In the genomic region with DNA sequence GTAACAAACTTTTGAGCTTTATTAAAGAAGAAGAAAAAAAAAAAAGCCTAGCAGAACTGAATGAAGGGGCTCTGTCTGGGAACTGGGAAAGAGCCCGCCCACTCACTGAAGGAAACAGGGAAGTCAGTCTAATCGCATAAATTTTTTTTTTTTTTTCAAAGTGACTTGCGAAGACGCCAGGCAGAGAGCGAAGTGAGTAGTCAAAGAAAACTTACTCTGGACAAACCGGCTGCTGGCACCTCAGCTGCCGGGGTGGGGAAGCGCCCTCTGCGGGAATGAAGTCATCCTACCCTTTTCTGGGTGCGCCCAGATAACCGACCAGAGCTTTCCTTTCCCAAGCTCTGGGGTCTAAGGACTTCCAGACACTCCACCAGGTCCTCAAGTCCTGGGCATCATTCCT, we compare ENCODE assay signal across 8 mouse cellular contexts. TPM values are rescaled to one million over a fixed set of nuclear protein-coding genes. Genes with fewer than 3 reads are reported as not detected.
A peak's percentile ranks its signal among the peaks of the same experiment; 100 is the strongest.
DNase-seq lines count a peak whose midpoint lies in the region; TF ChIP-seq lines count a peak whose summit lies in the region.

No protein-coding gene starts in this region.

- H3K4me1 ChIP-seq in kidney, adult 2 months (ENCODE audit: control insufficient read depth, insufficient read depth, low read length) = 0 out of 2 replicates have a peak, but pooled peaks cover 3% of the 10 kb centered on the region
- H3K4me1 ChIP-seq in lung, adult 2 months (ENCODE audit: control insufficient read depth, insufficient read depth, low read length) = peaks cover 12% of the 10 kb centered on the region; the same call in 1 of the 2 replicates
- H3K4me1 ChIP-seq in olfactory bulb, adult 2 months (ENCODE audit: control insufficient read depth, insufficient read depth, low read length) = peaks cover 8% of the 10 kb centered on the region

- intact Hi-C loops in left cerebral cortex, adult 2 months (cut with DNase I) = loop anchor here (10.0 kb wide), 1 partner anchor 126 kb away; no protein-coding TSS in a partner anchor

- WGBS in kidney, adult 2 months = 13% methylated on average over 11 of the region's 11 CpGs
- 6% methylated on average over 11 of the region's 11 CpGs for WGBS in lung, adult 2 months
- 7% methylated on average over 11 of the region's 11 CpGs for WGBS in olfactory bulb, adult 2 months

- TF ChIP-seq POLR2A in kidney, adult 2 months (IDR thresholded peaks at IDR 0.05; ENCODE audit: low read depth, low read length) = no peak
- no peak for TF ChIP-seq POLR2A in lung, adult 2 months (IDR thresholded peaks at IDR 0.05; ENCODE audit: borderline replicate concordance, extremely low read depth, low read depth, low read length)
- TF ChIP-seq POLR2A in olfactory bulb, adult 2 months (IDR thresholded peaks at IDR 0.05; ENCODE audit: insufficient read depth, low read depth, low read length) = no peak

- H3K27ac ChIP-seq in left cerebral cortex, adult 2 months = no peak overlapping the region
- no peak overlapping the region for H3K27ac ChIP-seq in kidney, adult 2 months (ENCODE audit: insufficient read depth, low read depth, low read length)
- no peak overlapping the region for H3K27ac ChIP-seq in olfactory bulb, adult 2 months (ENCODE audit: insufficient read depth, low read depth, low read length)

- peak; percentile 28 to 30 for DNase-seq in left cerebral cortex, adult 2 months (ENCODE audit: extremely low spot score in 1 of 2, low spot score in 2 of 2)
- no peak for DNase-seq in left cerebral cortex, adult 11 months (ENCODE audit: low spot score)
- DNase-seq in c-Kit-positive CD71-positive TER-119-positive erythroid progenitor cells, embryonic 14.5 days (ENCODE audit: low spot score) = peak; percentile 47
- peak; percentile 33 to 46 for DNase-seq in heart, adult 18-20 months
- peak; percentile 58 for DNase-seq in kidney, adult 2 months
- DNase-seq in lung, adult 2 months = no peak
- DNase-seq in gastrocnemius, postnatal 25 days = no peak

- peak overlapping the region; percentile 68; the same call in 1 of the 2 replicates for H3K4me3 ChIP-seq in left cerebral cortex, adult 2 months
- no peak overlapping the region for H3K4me3 ChIP-seq in kidney, adult 2 months (ENCODE audit: insufficient read depth, low read depth, low read length)
- H3K4me3 ChIP-seq in lung, adult 2 months (replicated peaks; ENCODE audit: extremely low read depth, low read depth, low read length) = peak overlapping the region; percentile 1
- H3K4me3 ChIP-seq in olfactory bulb, adult 2 months (ENCODE audit: insufficient read depth, low read depth, low read length) = no peak overlapping the region

- H3K27me3 ChIP-seq in kidney, adult 2 months (replicated peaks; ENCODE audit: control insufficient read depth, insufficient read depth, low read length) = no peaks in the 10 kb centered on the region

- TF ChIP-seq CTCF in left cerebral cortex, adult 2 months (IDR thresholded peaks at IDR 0.05) = peak; percentile 53
- TF ChIP-seq CTCF in kidney, adult 2 months (conservative IDR thresholded peaks at IDR 0.05; ENCODE audit: insufficient read depth, insufficient read length, low read depth, low read length) = peak; percentile 37; the same call in 1 of the 2 replicates
- TF ChIP-seq CTCF in lung, adult 2 months (IDR thresholded peaks at IDR 0.05; ENCODE audit: insufficient read depth, low read length) = peak; percentile 18; the same call in 1 of the 2 replicates
- 0 out of 2 replicates have a peak, but pooled peaks have one; percentile 25 for TF ChIP-seq CTCF in olfactory bulb, adult 2 months (IDR thresholded peaks at IDR 0.05; ENCODE audit: insufficient read depth, low read depth, low read length)

- H3K36me3 ChIP-seq in kidney, adult 2 months (ENCODE audit: control insufficient read depth, insufficient read depth, low read length) = no peaks in the 10 kb centered on the region

RNA-seq across cellular contexts. Expression of a gene that starts 0.9 kb away (rescaled TPM):
- total RNA-seq in left cerebral cortex, adult 2 months (2021) = 1 to 10 TPM; 3.4 to 4.5 TPM
- 1 to 10 TPM in 1 of 2 experiments, under 1 TPM in 1; 0.87 to 1.1 TPM for total RNA-seq in heart, adult 18-20 months (2021)
- 0.58 and 0.80 TPM in 2 replicates for polyA plus RNA-seq in kidney, adult 2 months (2012; rRNA removed)
- polyA plus RNA-seq in lung, adult 2 months (2012; rRNA removed) = 10.3 and 13.3 TPM in 2 replicates
- not detected in 2 replicates for polyA plus RNA-seq in olfactory bulb, adult 2 months (2012; ENCODE audit: insufficient read depth, insufficient read length, low replicate concordance, missing spikeins)
- total RNA-seq in gastrocnemius, postnatal 25 days (2021) = 1 to 10 TPM in 1 of 2 experiments, under 1 TPM in 1; 0.13 to 1.1 TPM

Comparison
In these comparisons a context has a peak if more than half of its experiments do, and no peak if none do; other contexts are left out.
1. DNase-seq: peak in left cerebral cortex, adult 2 months (2 of 2), c-Kit-positive CD71-positive TER-119-positive erythroid progenitor cells, embryonic 14.5 days (single experiment), heart, adult 18-20 months (2 of 2) and kidney, adult 2 months (single experiment); none in left cerebral cortex, adult 11 months (single experiment), lung, adult 2 months (single experiment) and gastrocnemius, postnatal 25 days (single experiment).
2. H3K4me3 ChIP-seq: peak in left cerebral cortex, adult 2 months (single experiment) and lung, adult 2 months (single experiment); none in kidney, adult 2 months (single experiment) and olfactory bulb, adult 2 months (single experiment).
3. Peak in every context shown above with its lines, with median percentiles within 50 percentile points of each other: CTCF ChIP-seq.